Mouse (Mus musculus): ENCODE measurements at regions not wholly inside any gene's neighbourhood (a gene's known extent, or its start where the extent isn't known, plus 50 kb on each side); places are given as distances from the start of the nearest gene placed in this dataset.
A peak's percentile ranks its signal among the peaks of the same experiment; 100 is the strongest.

DNA sequence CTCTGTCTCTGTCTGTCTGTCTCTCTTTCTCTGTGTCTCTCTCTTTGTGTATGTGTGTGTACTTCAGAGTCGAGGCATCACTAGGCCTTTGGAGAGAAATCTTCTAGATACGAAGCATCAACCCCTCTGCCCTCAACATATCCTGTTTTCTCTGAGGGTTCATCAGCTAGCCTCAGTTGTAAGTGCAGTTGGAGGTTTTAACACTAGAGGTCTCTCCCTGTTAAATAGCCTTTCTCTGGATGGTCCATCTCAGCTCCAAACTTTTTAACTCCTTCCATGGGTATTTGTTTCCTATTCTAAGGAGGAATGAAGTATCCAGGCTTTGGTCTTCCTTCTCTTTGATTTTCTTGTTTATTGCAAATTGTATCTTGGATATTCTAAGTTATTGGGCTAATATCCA is 147.8 kb upstream of the Defb41 start:
- DNase-seq (ENCODE audit: low read depth, low spot score) = no peak

- DNase-seq (ENCODE audit: low read depth, low spot score) = no peak
Observed at GRCm38 (mm10) chr1:18389591-18389990, 124.7 kb upstream of the Defb41 start.

DNA sequence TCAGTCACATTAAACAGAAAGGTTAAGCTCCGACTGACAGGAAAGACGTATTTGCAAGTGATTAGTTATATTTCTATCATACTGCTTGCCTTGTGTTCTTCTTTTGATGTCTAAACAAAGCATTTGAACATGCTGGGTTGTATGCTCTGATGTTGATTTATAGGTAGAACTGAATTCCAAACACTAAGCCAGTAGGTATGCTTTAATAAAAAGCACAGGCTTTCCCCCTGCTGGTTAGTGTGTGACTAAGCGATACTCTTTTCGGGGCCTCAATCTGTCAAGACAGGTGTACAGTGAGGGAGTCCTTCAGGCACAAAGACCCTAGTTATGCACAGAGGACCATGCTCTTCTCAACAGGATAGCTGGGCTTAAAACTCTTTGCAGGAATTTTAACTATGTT is 119.1 kb upstream of the Defb41 start:
- DNase-seq (ENCODE audit: low read depth, low spot score) = no peak

- DNase-seq (ENCODE audit: low read depth, low spot score) = peak; percentile 34
Observed at GRCm38 (mm10) chr1:18359951-18360731, 95.2 kb upstream of the Defb41 start.

DNA sequence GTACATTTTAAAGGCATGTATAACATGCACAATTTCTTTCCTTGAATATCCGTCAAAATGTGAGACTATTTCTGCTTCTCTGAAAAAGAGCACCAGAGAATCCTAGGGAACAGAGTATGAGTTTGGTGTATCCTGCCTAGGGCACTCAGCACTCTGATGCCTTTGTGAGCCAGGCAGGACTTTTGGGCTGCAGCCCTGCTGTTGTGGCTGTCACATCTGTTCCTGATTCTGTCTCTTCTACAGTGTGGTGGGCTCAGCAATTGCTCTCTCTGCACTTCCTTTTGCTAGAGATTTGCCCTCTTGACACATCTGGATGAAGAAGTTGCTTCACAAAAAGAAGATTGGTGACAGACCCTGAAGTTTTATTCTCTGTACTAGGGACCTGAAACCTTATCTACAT is 73.9 kb upstream of the Defb41 start:
- no peak for DNase-seq (ENCODE audit: low read depth, low spot score)

Measured in mesoderm, embryonic 11.5 days (tissue).